13 mouse cellular contexts compared by ENCODE assay signal in the genomic region with DNA sequence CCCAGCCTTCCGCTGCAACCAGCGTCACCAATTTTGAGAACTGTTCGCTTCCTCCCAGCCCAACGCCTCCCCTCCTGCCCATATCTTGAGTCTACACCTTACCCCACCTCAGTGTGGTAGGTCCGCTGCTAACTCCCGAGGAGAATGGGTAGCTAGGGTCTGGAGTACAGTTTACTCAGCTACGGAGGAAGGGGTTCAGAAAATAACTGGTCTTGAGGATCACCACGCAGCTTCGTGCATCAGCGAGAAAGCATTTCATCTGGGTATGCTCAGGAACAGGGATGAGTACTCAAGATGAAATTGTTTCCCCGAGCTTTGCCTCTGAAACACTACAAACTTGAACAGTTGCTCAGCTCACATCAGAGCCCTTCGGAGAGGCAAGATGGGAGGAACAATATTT. TPM values are rescaled to one million over a fixed set of nuclear protein-coding genes. Genes with fewer than 3 reads are reported as not detected.
A peak's percentile ranks its signal among the peaks of the same experiment; 100 is the strongest.
DNase-seq lines count a peak whose midpoint lies in the region; ATAC-seq and TF ChIP-seq lines count a peak whose summit lies in the region.
"Had no signal": no experiment of that assay in that cellular context is flagged by ENCODE, and none has a peak within 500 bp of the region (broad histone marks: within the 10 kb centered on the region; RNA-seq: fewer than 3 reads in every experiment).

No protein-coding gene starts in this region.

- no peak for TF ChIP-seq CTCF in liver, postnatal 0 days (IDR thresholded peaks at IDR 0.05; ENCODE audit: low read depth)

- peaks cover under 1% of the 10 kb centered on the region; the same call in 1 of the 2 replicates for H3K36me3 ChIP-seq in forebrain, embryonic 13.5 days (ENCODE audit: poor library complexity, severe bottlenecking)
- H3K36me3 ChIP-seq in midbrain, embryonic 13.5 days = no peaks in the 10 kb centered on the region
- no peaks in the 10 kb centered on the region for H3K36me3 ChIP-seq in liver, postnatal 0 days (replicated peaks; ENCODE audit: insufficient read depth, low read length)
- H3K36me3 ChIP-seq: heart, embryonic 15.5 days; hindbrain, embryonic 15.5 days; kidney, embryonic 15.5 days; liver, embryonic 15.5 days had no signal

- TF ChIP-seq EP300 in liver, postnatal 0 days (IDR thresholded peaks at IDR 0.05; ENCODE audit: low read depth) = no peak

- ATAC-seq in forebrain, embryonic 13.5 days = no peak
- ATAC-seq in midbrain, embryonic 13.5 days = no peak
- ATAC-seq in liver, postnatal 0 days = no peak

- peak overlapping the region; percentile 26; the same call in 1 of the 2 replicates for H3K9ac ChIP-seq in forebrain, embryonic 13.5 days
- no peak overlapping the region for H3K9ac ChIP-seq in midbrain, embryonic 13.5 days (replicated peaks)
- no peak overlapping the region for H3K9ac ChIP-seq in liver, postnatal 0 days (replicated peaks)
- H3K9ac ChIP-seq: heart, embryonic 15.5 days; hindbrain, embryonic 15.5 days; kidney, embryonic 15.5 days; liver, embryonic 15.5 days had no signal

- peak overlapping the region; percentile 55 for H3K27ac ChIP-seq in forebrain, embryonic 13.5 days
- H3K27ac ChIP-seq in midbrain, embryonic 13.5 days = no peak overlapping the region
- H3K27ac ChIP-seq in liver, postnatal 0 days (ENCODE audit: low read depth) = no peak overlapping the region
- H3K27ac ChIP-seq: heart, embryonic 15.5 days; hindbrain, embryonic 15.5 days; kidney, embryonic 15.5 days; liver, embryonic 15.5 days had no signal

- DNase-seq in B cell, adult 2 months = peak; percentile 24 to 35
- DNase-seq in embryo, embryonic 10 days (ENCODE audit: low spot score) = peak; percentile 31
- DNase-seq in layer of hippocampus, adult 18-20 months (ENCODE audit: low spot score in 2 of 2) = no peak
- DNase-seq in ovary, postnatal 14 days (ENCODE audit: low spot score) = no peak
- no peak for DNase-seq in liver, postnatal 0 days
- DNase-seq: adrenal gland, adult 8-10 months had no signal

- peaks cover 61% of the 10 kb centered on the region for H3K4me1 ChIP-seq in forebrain, embryonic 13.5 days
- peaks cover 45% of the 10 kb centered on the region for H3K4me1 ChIP-seq in midbrain, embryonic 13.5 days (replicated peaks)
- peaks cover 23% of the 10 kb centered on the region for H3K4me1 ChIP-seq in liver, postnatal 0 days (ENCODE audit: insufficient read depth)

- under 1% methylated on average over 12 of the region's 12 CpGs for WGBS in forebrain, embryonic 13.5 days
- WGBS in midbrain, embryonic 13.5 days = 2% methylated on average over 12 of the region's 12 CpGs
- 3% methylated on average over 12 of the region's 12 CpGs for WGBS in liver, postnatal 0 days (ENCODE audit: insufficient replicate concordance)

- H3K27me3 ChIP-seq in forebrain, embryonic 13.5 days = peaks cover 86% of the 10 kb centered on the region
- H3K27me3 ChIP-seq in midbrain, embryonic 13.5 days = peaks cover 94% of the 10 kb centered on the region
- H3K27me3 ChIP-seq in liver, postnatal 0 days (ENCODE audit: insufficient read depth, low read length) = peaks cover 98% of the 10 kb centered on the region

- no peaks in the 10 kb centered on the region for H3K9me3 ChIP-seq in forebrain, embryonic 13.5 days (replicated peaks)
- no peaks in the 10 kb centered on the region for H3K9me3 ChIP-seq in midbrain, embryonic 13.5 days
- no peaks in the 10 kb centered on the region for H3K9me3 ChIP-seq in liver, postnatal 0 days (ENCODE audit: low read length)
- H3K9me3 ChIP-seq: heart, embryonic 15.5 days; hindbrain, embryonic 15.5 days; kidney, embryonic 15.5 days; liver, embryonic 15.5 days had no signal

- peak overlapping the region; percentile 17 for H3K4me3 ChIP-seq in forebrain, embryonic 13.5 days
- no peak overlapping the region for H3K4me3 ChIP-seq in midbrain, embryonic 13.5 days (replicated peaks)
- no peak overlapping the region for H3K4me3 ChIP-seq in liver, postnatal 0 days (ENCODE audit: low read depth, low read length)
- H3K4me3 ChIP-seq: heart, embryonic 15.5 days; hindbrain, embryonic 15.5 days; kidney, embryonic 15.5 days; liver, embryonic 15.5 days had no signal

- peak overlapping the region; percentile 48 for H3K4me2 ChIP-seq in forebrain, embryonic 13.5 days
- peak overlapping the region; percentile 17; the same call in 1 of the 2 replicates for H3K4me2 ChIP-seq in midbrain, embryonic 13.5 days (replicated peaks)
- no peak overlapping the region for H3K4me2 ChIP-seq in liver, postnatal 0 days (ENCODE audit: low read depth, low read length)
- H3K4me2 ChIP-seq: heart, embryonic 15.5 days; hindbrain, embryonic 15.5 days; kidney, embryonic 15.5 days; liver, embryonic 15.5 days had no signal

RNA-seq across cellular contexts. Expression of gene Sp9, which starts 3.4 kb away (rescaled TPM):
- polyA plus RNA-seq in forebrain, embryonic 13.5 days (2015; fragmentation: Nextera tagmentation; extraction: Ambion mirVana) = 10.6 and 15.4 TPM in 2 replicates
- polyA plus RNA-seq in midbrain, embryonic 13.5 days (2015; fragmentation: Nextera tagmentation; extraction: Ambion mirVana) = 6.1 and 8.9 TPM in 2 replicates
- total RNA-seq in layer of hippocampus, adult 18-20 months (2021) = 1 to 10 TPM; 3.7 to 4.3 TPM
- polyA plus RNA-seq in liver, postnatal 0 days (2015; fragmentation: Nextera tagmentation; extraction: Ambion mirVana) = not detected in 2 replicates
- total RNA-seq: adrenal gland, adult 8-10 months; granulocyte monocyte progenitor cell, adult 5-6 weeks had no signal
- polyA plus RNA-seq: heart, embryonic 15.5 days; liver, embryonic 15.5 days had no signal

RNA-seq across cellular contexts. Expression of gene Scrn3, which starts 44.1 kb away (rescaled TPM):
- 9.5 and 10.5 TPM in 2 replicates for polyA plus RNA-seq in forebrain, embryonic 13.5 days (2015; fragmentation: Nextera tagmentation; extraction: Ambion mirVana)
- polyA plus RNA-seq in midbrain, embryonic 13.5 days (2015; fragmentation: Nextera tagmentation; extraction: Ambion mirVana) = 8.1 and 9.6 TPM in 2 replicates
- total RNA-seq in layer of hippocampus, adult 18-20 months (2021) = 10 to 100 TPM; 22.6 to 22.9 TPM
- polyA plus RNA-seq in liver, postnatal 0 days (2015; fragmentation: Nextera tagmentation; extraction: Ambion mirVana) = 20.5 and 21.9 TPM in 2 replicates

RNA-seq across cellular contexts. Expression of gene Cir1, which starts 44.2 kb away (rescaled TPM):
- 26.9 and 30.2 TPM in 2 replicates for polyA plus RNA-seq in forebrain, embryonic 13.5 days (2015; fragmentation: Nextera tagmentation; extraction: Ambion mirVana)
- polyA plus RNA-seq in midbrain, embryonic 13.5 days (2015; fragmentation: Nextera tagmentation; extraction: Ambion mirVana) = 34.0 and 34.8 TPM in 2 replicates
- 10 to 100 TPM; 31.0 to 31.4 TPM for total RNA-seq in layer of hippocampus, adult 18-20 months (2021)
- polyA plus RNA-seq in liver, postnatal 0 days (2015; fragmentation: Nextera tagmentation; extraction: Ambion mirVana) = 18.4 and 21.4 TPM in 2 replicates

RNA-seq across cellular contexts. Expression of gene Ola1, which starts 49.6 kb away (rescaled TPM):
- polyA plus RNA-seq in forebrain, embryonic 13.5 days (2015; fragmentation: Nextera tagmentation; extraction: Ambion mirVana) = 104 and 115 TPM in 2 replicates
- 80.9 and 96.4 TPM in 2 replicates for polyA plus RNA-seq in midbrain, embryonic 13.5 days (2015; fragmentation: Nextera tagmentation; extraction: Ambion mirVana)
- 100 to 1,000 TPM; 109 to 112 TPM for total RNA-seq in layer of hippocampus, adult 18-20 months (2021)
- 34.4 and 36.5 TPM in 2 replicates for polyA plus RNA-seq in liver, postnatal 0 days (2015; fragmentation: Nextera tagmentation; extraction: Ambion mirVana)

Comparison
In these comparisons a context has a peak if more than half of its experiments do, and no peak if none do; other contexts are left out.
1. DNase-seq: peak in B cell, adult 2 months (2 of 2) and embryo, embryonic 10 days (single experiment); none in layer of hippocampus, adult 18-20 months (0 of 2), ovary, postnatal 14 days (single experiment) and liver, postnatal 0 days (single experiment).